Mouse (Mus musculus) CD4-positive, CD25-positive, alpha-beta regulatory T cell, adult 2 months (primary cell): Measurements from ENCODE around the gene Tnik.

Experiments
- DNase-seq: peaks from one replicate; pipeline ENCODE4 v3.0.0-alpha.2; 2012; ENCODE audit warnings: low read depth, low spot score

Tnik gene

DNA sequence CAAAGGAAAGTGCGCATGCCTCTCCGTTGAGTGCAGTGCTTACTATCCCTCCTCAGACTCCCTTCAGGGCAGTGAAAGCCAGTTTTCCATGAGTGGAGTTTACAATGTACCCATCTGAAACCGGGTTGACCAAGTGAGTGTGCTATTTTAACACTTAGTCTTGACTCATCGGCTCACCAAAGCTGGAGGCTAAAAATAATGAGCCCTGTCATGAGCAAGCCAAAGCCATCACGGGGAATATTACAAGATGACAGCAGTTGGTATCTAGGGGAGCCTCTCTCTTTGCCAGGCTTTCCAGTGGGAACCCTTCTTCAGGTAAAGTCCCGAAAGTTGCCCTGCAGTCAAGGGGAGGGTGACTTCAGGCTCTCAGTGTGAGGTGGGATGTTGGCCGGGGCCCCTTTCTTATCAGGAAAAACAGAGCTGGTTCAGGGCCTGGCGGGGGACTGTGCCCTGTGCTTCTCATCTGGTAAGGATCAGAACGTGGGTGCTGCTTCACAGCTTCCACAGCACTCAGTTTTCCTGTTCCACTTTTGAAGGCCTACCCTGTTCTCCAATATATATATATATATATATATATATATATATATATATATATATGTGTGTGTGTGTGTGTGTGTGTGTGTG is 136.7 kb downstream of the Tnik start:
- DNase-seq = no peak

DNA sequence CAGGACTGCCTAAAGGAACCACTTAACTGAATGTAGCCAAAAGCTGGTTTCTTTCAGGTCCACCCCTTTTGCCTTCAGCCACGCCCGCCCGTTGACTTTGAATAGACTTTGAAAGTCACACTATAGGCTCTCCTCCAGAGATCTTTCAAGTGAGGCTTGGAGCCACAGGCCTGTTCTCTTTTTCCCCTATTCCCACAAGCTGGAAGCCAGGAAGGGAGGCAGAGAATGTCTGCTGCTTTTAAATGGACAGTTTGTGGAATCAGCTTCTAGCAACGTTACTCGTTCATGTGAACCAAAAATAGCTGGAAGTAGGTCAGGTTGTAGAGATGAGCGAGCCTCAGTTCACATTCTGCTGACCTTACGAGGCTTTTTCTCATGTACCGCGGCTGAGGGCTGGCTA is 138.3 kb downstream of the Tnik start:
- DNase-seq = peak; percentile 26

DNA sequence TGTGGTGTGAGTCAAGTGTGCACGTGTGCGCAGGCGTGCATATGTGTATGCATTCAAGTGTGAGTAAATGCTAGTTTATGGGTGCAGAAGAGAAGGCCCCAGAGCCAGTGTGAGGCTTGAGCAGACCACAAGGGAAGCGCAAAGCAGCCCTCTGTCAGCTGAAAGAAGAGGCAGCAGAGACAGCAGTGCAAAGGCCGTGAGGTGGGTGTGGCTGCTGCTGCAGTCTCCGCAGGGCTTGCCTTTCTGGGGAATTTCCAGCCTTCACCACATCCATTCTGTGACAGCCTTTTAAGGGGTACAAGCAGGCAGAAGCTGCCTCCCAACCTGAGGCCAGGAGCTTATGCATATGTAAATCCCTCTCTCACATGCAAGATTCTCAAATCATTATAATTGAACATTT is 139.2 kb downstream of the Tnik start:
- DNase-seq = peak; percentile 85

DNA sequence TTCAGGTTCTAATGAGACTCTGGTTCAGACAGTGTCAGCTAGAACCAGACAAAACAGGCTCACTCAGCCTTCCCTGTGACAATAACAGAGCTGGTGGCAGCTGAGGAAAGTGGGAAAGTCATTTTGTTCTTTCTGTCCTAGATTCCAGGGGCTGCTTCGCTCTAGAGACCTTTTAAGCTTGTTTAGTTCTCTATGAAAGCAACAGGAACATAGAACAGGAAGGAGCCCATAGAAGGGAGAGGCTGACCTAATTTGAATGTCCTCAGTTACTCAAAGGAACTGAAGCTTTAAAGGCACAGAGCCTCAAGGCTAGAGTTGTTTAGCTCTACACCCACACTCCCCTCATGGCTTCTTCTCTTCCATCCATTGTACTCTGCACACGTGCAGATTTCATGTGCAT is 142.4 kb downstream of the Tnik start:
- peak; percentile 44 for DNase-seq

DNA sequence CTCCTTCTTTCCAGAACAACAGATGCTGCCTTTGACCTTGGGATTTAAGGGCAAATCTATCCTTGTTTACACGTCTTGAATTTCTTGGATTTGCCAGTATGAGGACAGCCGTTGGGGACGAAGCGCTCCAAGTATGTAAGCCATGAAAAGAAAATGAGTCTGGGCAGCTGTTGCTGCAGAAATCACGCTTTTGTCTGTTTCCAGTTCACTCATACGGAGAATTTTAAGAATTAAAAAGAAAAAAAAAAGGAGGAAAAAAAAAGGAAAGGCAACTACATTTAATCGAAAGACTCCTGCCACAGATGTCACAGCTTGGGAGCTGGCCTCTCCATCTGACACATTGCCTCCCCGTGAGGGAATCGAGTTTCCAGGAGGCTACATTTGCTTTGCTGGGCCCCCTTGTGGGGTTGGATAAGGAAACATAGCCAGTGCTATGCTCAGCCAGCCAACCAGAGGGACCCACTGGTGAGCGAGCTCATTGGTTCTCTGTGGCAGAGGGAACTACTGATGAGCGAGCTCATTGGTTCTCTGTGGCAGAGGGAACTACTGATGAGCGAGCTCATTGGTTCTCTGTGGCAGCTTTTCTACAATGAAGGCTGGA is 145.9 kb downstream of the Tnik start:
- no peak for DNase-seq

DNA sequence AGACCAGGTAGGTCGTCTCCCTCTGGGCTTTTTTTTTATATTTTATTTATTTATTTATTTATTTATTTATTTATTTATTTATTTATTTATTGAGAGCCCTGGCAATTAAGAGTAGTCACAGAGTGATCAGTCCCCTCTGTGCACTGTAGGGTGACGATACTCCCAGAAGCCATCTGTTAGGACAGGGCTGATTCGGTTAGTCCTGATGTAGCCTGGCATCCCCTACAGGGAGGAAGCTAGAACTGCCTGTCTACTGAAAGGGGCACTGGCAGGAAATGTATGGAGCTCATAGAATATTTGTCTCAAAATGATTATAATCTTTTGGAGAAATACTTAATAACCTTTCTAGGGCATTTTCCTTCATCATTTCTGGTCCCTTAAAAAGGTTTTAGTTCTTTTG is 147.3 kb downstream of the Tnik start:
- peak; percentile 56 for DNase-seq

DNA sequence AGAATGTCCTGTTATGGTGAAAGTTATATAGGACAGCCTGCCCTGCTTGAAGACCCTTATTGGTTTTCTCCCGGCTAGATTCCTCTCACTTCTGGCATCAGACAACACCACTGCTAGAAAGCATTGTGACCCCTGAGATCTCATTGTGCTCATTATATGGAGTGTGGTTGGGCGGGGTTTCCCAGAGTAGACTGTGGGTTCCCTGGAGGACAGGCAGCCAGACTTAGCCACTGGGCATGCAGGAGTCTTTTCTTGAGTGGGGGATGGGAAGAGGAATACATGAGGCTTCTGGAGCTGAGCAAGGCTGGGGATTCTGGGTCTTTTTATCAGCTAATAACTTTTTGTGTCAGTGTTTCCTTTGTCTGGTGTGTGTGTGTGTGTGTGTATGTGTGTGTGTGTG is 153.0 kb downstream of the Tnik start:
- no peak for DNase-seq

DNA sequence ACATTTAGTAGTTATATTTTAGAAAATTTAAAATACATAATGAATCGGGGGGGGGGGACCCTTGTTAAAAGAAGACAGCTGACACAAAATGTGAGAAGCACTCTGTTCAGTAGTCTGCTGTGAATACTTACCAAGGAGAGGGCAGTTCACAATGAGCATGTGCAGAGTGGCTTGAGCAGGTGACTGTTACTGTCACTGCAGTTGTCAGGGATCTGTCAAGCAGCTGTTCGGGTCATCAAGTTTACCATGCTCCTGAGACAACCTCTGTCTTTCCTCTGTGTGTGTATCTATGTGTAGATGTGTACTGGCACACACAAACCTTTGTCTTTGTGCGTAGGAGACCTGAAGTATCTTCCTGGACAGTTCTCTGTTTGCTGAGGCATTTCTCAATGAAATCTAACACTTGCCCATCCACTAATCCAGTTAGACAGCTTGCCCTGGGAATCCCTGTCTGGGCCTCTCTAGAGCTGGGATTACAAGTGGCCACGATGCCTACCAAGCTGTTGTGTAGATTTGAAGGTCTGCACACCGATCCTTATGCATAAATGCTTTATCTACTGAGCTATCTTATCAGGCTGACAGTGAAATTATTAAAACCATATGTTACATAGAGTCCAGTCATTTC is 154.2 kb downstream of the Tnik start:
- DNase-seq = no peak

DNA sequence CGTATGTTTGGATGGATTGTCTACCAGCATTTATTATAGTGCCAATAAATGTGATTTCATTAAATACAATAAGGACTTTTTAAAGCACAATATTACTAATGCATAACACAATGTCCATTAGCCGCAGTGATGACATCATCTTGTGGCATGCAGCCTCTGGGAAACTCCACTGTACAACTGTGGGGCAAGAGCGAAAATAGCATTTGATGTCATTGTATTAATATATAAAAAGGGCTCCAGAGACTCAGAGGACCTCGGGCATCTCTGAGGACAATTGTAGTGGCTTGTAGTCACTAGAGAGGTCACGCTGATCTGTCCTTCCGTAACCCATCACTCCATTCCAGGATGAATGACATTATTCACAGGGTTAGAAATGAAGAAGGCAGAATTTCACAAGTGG is 157.2 kb downstream of the Tnik start:
- DNase-seq = no peak

DNA sequence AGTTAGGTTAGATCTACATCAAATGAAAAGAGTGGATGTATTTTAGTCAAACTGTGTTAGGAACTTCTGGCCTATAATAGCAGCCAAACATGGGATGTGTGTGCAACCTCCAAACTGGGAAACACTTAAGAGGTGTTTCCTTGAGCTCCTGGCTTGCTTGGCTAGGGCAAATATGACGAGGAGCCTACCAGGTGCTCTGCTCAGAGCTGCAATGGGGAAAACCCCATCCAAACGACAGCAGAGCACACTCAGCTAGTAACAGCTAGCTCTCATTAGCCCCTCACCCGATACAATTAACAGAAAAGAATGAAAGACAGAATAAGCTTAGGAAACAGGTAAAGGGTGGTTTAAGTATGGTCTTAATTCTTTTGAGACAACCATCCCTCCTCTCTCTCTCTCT is 157.7 kb downstream of the Tnik start:
- DNase-seq = peak; percentile 43

DNA sequence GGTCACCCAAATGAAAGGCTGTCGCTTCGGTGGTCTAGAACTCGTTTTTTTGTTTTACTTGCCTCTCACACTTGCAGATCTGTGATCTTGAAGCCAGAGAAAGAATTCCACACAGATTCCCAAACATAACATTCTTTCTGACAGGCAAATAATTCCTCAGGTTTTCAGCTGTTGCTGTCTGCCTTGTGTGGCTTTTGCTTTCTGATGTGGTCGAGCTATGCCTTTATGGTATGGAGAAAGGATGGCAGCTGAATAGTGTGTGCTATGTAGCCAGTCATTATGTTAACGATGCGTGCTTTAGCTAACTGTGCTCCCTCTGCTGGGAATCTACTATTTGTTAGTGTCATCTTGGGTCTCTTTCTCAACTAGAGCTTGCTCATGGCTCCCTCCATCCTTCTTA is 158.8 kb downstream of the Tnik start:
- DNase-seq = no peak

DNA sequence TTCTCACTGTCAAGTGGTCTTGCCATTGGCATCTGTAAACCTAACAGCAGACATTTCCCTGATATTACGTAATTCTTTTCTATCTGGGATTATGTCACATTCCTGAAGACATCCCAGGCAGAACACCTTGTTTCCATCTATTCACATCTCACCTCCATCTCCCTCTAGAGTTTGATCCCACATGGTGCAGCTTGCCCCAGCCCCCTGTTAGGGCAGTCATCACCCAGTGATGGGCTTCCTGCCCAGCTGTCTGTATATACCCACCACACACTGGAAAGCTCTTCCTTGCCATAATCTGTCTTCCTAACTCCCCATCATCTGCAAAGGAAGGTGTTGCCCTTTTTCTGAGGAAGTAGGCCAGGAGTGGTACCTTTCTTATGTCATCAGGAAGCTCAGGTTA is 159.2 kb downstream of the Tnik start:
- no peak for DNase-seq

DNA sequence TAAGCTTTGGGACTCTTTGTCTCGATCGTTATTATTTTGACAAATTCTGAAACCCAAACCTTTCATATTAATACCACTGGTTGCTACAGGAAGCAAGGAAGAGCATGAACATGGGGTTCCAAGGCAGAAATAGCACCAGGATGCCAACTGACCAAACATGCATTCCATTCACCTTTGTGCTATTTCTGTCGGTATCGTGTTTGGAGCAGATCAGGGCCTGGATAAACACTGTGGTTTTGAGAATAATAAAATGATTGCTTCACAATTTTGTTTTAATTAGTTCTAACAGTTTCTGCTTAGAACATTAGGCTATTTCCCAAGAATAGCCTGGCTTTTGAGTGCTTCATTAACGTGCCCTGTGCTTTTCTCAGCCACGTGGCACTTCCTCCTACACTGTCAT is 162.9 kb downstream of the Tnik start:
- DNase-seq = no peak

DNA sequence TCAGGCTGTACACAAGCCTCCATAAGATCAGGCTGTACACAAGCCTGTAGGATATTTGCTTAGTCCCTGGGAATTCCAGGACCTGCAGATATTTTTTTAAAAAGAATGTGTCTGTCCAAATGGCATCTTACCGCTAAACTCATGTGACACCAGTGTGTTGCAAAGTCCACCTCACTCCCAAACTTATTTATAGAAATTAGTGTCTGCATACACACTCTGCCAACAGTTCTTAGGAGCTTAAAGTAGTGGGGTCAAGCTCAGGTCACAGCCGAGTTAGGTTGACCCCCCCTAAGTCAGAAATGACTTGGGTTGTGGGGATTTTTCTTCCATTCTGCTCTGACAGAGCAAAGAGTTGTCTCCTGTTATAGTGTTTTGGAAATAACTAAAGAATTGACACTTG is 168.4 kb downstream of the Tnik start:
- no peak for DNase-seq

DNA sequence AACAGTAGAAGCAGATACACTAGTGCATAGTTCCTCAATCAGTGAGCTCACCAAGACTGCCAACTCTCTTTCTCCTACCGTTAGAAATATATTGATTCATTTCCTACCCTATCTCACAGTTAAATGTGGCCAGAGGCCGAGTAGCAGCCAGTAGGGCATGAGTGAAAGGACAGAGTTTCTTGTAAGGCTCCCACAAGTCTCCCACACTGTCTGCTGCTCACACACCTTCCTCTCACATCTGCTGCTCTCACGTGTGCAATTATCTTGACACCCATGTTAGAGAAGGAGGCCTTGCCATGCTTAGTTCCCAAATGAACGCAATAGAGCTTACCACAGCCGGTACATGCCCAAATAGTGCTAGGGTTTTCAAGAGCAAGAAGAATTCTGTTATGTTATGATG is 169.3 kb downstream of the Tnik start:
- no peak for DNase-seq

DNA sequence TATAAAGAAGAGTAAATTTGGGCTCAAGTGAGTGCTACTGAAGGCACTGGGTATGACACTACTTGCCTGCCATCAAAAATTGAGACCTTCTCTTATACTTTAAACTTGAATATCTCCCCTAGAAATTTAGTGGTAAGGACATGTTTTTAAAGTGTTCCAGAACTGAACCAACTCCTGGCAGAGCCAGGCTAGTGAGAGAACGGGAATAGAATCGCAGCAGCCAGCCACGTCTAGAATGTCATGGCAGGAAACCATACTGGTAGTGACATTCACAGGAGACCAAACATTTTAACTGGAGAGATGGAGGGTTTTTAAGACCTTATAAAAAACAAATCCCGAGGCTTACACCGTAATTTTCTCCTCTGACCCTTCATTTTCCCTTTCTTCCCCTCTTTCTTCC is 172.5 kb downstream of the Tnik start:
- no peak for DNase-seq

DNA sequence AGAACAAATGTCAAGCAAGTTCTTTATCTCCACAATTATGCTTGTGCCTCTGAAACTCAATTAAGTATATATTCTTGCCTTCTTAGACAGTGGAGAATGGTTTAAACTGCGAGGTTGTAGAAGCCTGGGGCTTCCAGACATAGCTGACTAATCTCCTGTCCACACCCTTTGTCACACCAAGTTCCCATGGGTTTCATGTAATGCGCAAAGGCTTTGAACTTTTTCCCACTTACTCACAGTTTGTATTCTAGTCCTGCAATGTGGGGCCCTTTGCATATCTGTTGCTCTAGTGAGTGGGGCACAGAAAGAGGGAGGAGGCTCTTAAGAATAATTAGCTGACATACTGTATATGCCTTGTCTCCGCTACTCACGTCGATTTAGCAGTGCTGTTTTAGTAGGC is 174.4 kb downstream of the Tnik start:
- DNase-seq = no peak

DNA sequence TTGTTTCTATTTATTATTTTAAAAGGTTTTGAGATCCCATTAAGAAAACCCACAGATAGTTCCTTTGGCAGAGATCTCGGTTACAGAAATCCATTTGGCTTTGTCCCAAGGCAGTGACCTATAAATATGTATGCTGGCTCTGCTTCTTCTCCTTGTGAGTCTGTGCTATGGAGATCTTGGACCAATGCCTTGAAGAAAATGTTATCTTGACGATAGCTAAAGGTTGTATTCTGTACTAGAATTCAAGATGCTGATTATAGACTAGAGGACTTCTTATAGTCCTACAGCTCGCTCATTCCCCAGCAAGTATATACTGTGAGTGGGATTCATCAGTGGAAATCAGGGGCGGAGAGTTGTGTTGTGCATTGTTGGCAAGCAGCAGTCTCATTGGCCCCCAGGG is 178.5 kb downstream of the Tnik start:
- DNase-seq = no peak

DNA sequence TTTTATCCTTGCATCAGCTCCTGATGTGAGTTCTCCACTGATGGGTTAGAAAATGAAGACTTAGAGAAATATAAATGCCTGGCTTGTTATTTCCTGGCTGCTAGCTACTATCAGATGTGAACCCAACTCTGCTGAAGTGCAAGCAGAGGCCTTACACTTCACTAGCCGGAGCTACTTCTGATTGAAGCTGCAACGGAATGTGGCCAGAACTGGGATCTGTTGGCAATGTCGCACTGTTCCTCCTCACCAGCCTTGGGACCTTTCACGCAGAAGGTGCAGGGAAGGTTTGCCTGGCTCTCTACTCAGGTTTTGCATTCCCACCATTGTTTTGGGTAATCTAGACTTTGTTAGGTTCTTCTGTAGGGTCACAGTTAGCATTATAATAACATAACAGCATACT is 179.1 kb downstream of the Tnik start:
- no peak for DNase-seq

DNA sequence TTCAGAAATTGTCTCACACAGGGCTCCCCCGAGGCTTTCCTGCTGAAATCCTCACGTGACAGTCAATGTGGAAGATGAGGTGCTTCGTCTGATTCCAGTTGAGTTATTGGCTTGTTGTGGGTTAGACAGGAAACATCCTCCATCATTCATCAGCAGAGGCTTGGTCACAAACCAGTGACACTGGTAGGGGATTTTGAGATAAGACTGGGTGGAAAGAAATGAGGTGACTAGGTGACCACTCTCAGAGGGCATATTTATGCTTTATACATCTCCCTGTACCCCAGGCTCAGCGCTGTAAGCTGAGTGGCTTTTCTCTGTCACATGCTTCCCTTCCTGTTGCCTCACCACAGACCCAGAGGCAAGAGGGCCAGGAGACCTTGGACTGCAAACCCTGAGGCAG is 184.9 kb downstream of the Tnik start:
- DNase-seq = peak; percentile 3

DNA sequence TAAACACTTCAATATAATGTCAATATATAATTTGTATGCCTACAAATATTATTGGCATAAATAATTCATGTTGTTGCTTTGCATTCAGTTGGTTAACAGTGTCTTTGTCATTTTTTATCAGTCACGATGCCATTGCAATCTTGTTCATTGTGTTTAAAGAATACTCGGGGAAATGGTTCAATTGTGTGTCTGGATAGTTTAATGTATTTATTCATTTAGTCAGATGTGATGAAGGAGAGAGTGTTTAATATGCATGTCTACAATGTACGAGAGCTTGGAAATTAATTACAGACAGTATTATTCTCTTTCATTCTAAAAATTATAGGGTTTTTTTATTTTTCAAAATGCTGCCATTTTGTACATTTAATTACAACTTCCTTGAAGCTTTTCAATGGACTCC is 190.4 kb downstream of the Tnik start:
- DNase-seq = no peak

DNA sequence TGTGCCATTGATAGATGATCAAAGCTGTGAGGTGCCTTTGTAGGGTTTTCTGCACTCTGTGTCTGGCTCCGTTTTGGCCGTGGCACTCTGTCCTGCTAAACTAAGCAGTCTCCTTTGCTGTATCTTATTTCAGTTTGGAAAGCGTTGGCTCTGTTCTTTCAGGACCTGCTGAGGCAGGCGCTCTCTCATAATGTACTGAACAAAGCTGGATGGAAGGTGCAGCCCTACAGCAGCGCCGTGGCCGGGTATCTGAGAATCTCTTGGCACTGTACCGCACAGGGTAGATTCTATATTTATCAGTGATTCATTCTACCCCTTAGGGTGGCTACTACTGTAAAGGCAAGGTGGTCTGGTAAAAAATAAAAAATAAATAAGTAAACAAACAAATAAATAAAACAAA is 193.8 kb downstream of the Tnik start:
- no peak for DNase-seq

DNA sequence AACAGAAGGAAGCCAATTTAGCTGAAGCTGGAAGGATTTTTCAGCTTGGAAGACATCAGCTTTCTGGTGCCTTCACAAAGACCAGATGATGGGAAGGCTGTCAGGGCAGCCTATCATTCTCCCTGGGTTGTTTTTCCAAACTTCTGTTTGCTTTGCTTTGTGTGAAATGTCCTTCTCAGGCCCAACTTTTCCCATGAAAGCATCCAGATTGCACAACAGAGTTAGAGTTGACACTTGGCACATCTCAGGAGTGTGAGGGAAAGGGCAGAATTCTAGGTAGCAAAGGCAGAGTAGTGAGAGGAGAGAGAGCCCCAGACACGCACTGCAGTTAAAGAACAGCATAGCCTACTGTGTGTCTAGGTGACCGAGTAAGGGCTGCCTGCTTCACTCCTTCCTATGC is 194.5 kb downstream of the Tnik start:
- no peak for DNase-seq

DNA sequence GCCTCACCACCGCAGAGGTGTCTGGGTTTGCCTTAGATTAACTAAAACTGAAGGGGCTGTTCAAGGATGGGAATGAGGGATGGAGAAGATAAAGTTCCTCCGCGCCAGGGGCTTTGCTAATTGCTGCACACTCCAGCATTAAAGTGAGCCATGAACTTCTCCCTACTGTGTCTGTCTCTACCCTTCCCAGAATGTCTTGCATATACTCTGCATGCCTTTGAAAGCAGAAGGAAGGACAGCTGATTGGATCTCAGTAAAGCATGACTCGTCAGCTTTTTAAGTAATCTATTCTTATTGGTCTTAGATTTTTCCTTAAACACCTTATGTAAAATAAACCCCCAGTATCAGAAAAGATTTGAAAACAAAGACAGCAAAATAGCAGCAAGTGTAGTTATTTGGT is 203.7 kb downstream of the Tnik start:
- DNase-seq = no peak
